Mouse (Mus musculus) bone marrow macrophage, adult 2 months (primary cell): ENCODE data around the gene Samd1. TPM values are rescaled to one million over a fixed set of nuclear protein-coding genes. Genes with fewer than 3 reads are reported as not detected.

ENCODE experiments used
- H3K27ac ChIP-seq: 2 replicates; pipeline ENCODE4 v1.5.1; 2012; ENCODE audit warnings: low read depth, low read length; ENCODE audit not compliant: insufficient read depth
- H3K4me1 ChIP-seq: 2 replicates; pipeline ENCODE4 v1.6.1; 2012; ENCODE audit warnings: low read length; ENCODE audit not compliant: control insufficient read depth, insufficient read depth
- H3K4me3 ChIP-seq: 2 replicates; pipeline ENCODE4 v1.5.1; 2012; ENCODE audit warnings: mild to moderate bottlenecking, low read length, moderate library complexity; ENCODE audit not compliant: insufficient read depth
- CTCF ChIP-seq: IDR thresholded peaks from 2 replicates; pipeline ENCODE4 v1.5.1; 2012; ENCODE audit warnings: low read depth, mild to moderate bottlenecking, low read length, moderate library complexity
- POLR2A ChIP-seq: IDR thresholded peaks from 2 replicates; pipeline ENCODE4 v1.6.1; 2012; ENCODE audit warnings: mild to moderate bottlenecking, low read depth, low read length, borderline replicate concordance
- polyA plus RNA-seq: library from polyadenylated mRNA; stranded (reverse); fragments of >200 nt; gene quantifications from 2 replicates; pipeline ENCODE4 v1.2.4, GENCODE M21; 2012; ENCODE audit not compliant: missing spikeins, insufficient read depth, insufficient read length

Samd1 gene
- polyA plus RNA-seq, 1 experiment, result 70.3 TPM

GRCm38 (mm10) chr8:84010625-84011611, 13.4 kb downstream of the Samd1 start:
- Histone ChIP-seq H3K27ac (no peak overlapping the region), H3K4me1 (peaks cover 9% of the 10 kb centered on the region), H3K4me3 (peak overlapping the region; percentile 55)
- TF ChIP-seq POLR2A (no peak), CTCF (no peak)

DNA sequence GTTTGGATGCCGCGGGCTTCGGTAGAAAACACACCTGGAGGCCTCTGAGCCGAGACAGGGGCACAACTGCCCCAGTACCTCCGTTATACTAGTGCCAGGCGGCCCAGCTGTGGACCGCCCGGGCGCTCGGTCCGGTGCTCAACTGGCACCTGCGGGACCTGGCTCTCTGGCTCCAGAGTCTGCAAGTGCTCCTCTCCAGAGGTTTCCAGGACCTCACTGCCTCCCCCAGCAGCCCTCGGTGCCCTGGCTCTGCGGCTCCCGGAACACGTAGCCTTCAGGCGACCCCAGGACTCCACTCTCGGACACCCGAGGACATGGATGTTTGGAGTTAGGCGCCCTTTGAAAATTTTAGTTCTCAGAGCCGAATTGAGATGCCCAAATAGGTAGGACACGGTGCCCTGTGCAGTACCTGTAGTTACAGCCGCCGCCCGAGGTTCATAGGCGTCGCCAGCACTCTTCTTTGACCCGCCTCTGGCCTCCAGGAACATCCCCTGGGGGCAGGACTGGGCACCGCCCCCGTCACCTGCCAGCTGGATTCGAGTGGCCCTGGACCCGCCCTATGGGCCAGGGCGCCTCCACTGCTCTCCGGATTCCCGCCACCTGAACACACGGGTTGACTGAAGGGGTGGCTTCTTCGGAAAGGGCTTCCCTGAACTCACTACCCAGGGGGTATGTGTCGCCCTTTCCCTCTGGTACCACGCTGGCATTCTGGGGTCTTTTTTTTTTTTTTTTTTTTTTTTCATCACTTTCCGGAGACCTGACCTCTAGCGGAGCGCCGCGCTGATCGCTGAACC, 14.4 kb downstream of the Samd1 start, which contains the start of gene 2210011C24Rik:
2210011C24Rik (minus strand) TSS at position 467 of the 794 bp plus-strand sequence.
- TF ChIP-seq POLR2A (no peak), CTCF (no peak)
- peak within 1 kb of the TSS; percentile 55 for H3K4me3 ChIP-seq

GRCm38 (mm10) chr8:84012499-84013165, 15.2 kb downstream of the Samd1 start:
- H3K4me3 ChIP-seq, result peak overlapping the region; percentile 55; the same call in 1 of the 2 replicates
- peaks cover 7% of the 10 kb centered on the region for H3K4me1 ChIP-seq
- TF ChIP-seq CTCF (no peak), POLR2A (no peak)
- H3K27ac ChIP-seq, result no peak overlapping the region

More for the DNA sequence above, 14.4 kb downstream of the Samd1 start, which contains the start of gene 2210011C24Rik:
- peaks cover 7% of the 10 kb centered on the region for H3K4me1 ChIP-seq
- H3K27ac ChIP-seq, result no peak within 1 kb of the TSS

- no peak overlapping the region for H3K4me3 ChIP-seq
- TF ChIP-seq CTCF, result no peak
Measured at GRCm38 (mm10) chr8:84015833-84016232, 18.4 kb downstream of the Samd1 start.

GRCm38 (mm10) chr8:84019738-84020137, 22.3 kb downstream of the Samd1 start:
- TF ChIP-seq POLR2A (no peak), CTCF (no peak)
- Histone ChIP-seq H3K27ac (no peak overlapping the region), H3K4me1 (peaks cover 4% of the 10 kb centered on the region; the same call in 1 of the 2 replicates), H3K4me3 (no peak overlapping the region)

More at GRCm38 (mm10) chr8:84015833-84016232, 18.4 kb downstream of the Samd1 start:
- H3K27ac ChIP-seq, result no peak overlapping the region
- peaks cover 7% of the 10 kb centered on the region for H3K4me1 ChIP-seq

GRCm38 (mm10) chr8:84021096-84021495, 23.6 kb downstream of the Samd1 start, which contains the start of gene Palm3:
Gene Palm3, plus strand, starts transcription at chr8:84021471.
- TF ChIP-seq CTCF, result no peak
- no peak for TF ChIP-seq POLR2A
- Histone ChIP-seq H3K27ac (no peak within 1 kb of the TSS), H3K4me3 (no peak within 1 kb of the TSS), H3K4me1 (peaks cover 4% of the 10 kb centered on the region; the same call in 1 of the 2 replicates)

DNA sequence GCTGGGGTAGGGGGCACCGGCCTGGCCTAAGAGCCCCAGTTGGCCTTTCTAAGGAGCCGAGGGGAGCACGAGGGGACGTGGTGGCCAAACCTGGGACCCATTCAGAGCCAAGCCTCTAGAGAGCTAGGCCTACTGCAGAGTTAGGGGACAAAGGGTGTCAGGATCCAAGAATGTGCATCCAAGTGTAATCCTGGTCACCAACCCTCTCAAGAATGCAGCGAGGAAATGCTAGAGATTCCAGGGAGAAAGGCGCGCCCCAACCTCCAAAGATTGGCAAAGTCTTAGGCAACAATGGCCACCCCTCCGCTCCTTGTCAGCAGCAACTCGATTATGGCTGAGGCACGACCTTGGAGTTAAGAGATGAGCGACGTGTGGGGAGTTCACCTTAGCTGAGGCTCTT, 24.1 kb downstream of the Samd1 start:
- peaks cover 4% of the 10 kb centered on the region; the same call in 1 of the 2 replicates for H3K4me1 ChIP-seq
- H3K4me3 ChIP-seq, result no peak overlapping the region
- TF ChIP-seq POLR2A, result no peak
- no peak for TF ChIP-seq CTCF
- H3K27ac ChIP-seq, result no peak overlapping the region

DNA sequence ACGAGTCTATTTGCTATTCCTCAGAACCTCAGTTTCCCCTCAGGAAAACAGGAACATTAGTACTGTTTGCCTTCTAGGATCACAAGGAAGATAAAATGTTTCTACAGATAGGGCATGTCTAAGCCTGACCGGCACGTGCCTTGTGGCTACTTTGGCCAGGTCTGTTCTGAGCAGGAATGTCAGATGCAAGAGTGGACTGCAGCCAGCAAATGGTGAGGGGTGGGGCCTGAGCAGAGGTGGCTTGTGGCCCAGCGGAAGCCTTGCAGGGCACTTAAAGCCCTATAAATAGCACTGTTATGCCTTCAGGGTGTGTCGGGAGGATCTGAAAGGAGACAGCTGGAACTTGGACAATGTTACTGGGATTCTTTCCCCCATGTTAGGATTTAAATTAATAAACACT, 25.6 kb downstream of the Samd1 start:
- no peak for TF ChIP-seq CTCF
- no peak for TF ChIP-seq POLR2A
- peaks cover 4% of the 10 kb centered on the region; the same call in 1 of the 2 replicates for H3K4me1 ChIP-seq

GRCm38 (mm10) chr8:84023631-84024030, 26.2 kb downstream of the Samd1 start:
- no peak overlapping the region for H3K27ac ChIP-seq
- peaks cover 4% of the 10 kb centered on the region; the same call in 1 of the 2 replicates for H3K4me1 ChIP-seq
- no peak overlapping the region for H3K4me3 ChIP-seq
- TF ChIP-seq POLR2A (no peak), CTCF (no peak)

More for the DNA sequence above, 25.6 kb downstream of the Samd1 start:
- no peak overlapping the region for H3K4me3 ChIP-seq
- H3K27ac ChIP-seq, result no peak overlapping the region
